Mouse (Mus musculus): ENCODE results near the gene Tbl2. TPM values are rescaled to one million over a fixed set of nuclear protein-coding genes. Genes with fewer than 3 reads are reported as not detected.
A peak's percentile ranks its signal among the peaks of the same experiment; 100 is the strongest.

Tbl2 gene
- polyA plus RNA-seq (2016; fragmentation: Nextera tagmentation; extraction: Ambion mirVana) = 23.6 and 23.8 TPM in 2 replicates

DNA sequence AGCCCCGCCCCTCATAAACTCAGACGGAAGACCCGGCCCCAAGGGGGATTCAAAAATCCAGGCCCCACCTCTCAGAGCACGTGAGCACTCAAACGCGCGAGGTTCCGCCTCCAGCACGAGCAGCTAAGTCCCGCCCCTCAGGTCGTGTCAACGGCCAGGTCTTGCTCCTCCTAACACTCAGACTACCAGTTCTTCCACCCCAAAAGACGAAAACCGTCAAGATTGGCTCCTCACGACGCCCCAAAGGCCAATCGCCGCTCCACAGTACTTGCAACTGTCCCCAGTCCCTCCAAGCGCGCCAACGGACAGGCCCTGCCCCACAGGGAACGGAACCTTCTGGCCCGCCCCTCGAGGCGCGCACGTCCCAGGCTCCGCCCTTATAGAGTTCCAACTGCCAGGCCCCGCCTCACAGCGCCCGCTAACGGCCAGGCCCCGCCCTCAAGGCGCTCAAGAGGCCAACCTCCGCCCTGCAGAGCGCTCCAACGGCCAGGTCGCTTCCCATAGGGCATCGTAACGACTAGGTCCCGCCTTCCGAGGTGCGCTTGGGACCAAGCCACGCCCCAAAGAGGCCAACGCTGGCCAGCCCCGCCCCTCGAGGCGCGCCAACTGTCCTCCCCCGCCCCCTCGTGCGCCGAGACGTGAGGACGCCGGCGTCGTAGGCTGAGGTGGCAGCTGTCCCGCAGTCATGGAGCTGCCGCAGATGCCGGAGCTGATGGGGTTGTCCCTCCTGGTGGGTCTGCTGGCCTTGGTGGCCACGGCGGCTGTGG lies at the start of gene Tbl2:
Gene Tbl2, plus strand, starts transcription at position 605 of the 767 bp plus-strand sequence.
- under 1% methylated on average over 63 of the region's 63 CpGs for WGBS
- ATAC-seq (ENCODE audit: low FRiP score, low read depth) = peak; percentile 97
- no peaks in the 10 kb centered on the region for H3K27me3 ChIP-seq (replicated peaks)

DNA sequence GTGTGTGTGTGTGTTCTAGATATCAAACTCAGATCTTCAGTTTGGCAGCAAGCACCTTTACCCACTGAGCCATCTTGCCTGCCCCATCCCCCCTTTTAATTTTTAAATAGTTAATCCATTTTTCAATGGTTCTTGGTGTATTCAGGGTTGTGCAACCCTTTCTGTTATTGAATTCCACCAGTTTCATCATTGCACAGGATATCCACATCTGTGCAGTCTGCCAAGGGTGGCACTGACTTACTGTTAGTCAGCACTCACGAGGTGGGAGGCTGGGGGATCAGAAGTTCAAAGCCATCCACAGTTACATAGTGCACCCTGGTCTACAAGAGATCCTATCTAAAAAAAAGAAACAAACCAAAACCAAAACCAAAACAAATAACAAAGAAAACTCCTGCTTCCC lies 48.5 kb upstream of the Tbl2 start:
- Histone ChIP-seq H3K9ac (no peak overlapping the region), H3K27me3 (replicated peaks) (0 out of 2 replicates have a peak, but pooled peaks cover 11% of the 10 kb centered on the region), H3K9me3 (no peaks in the 10 kb centered on the region), H3K4me3 (no peak overlapping the region), H3K27ac (no peak overlapping the region), H3K36me3 (no peaks in the 10 kb centered on the region), H3K4me2 (replicated peaks) (no peak overlapping the region), H3K4me1 (no peaks in the 10 kb centered on the region)
- 77% methylated on average over 1 of the region's 1 CpGs for WGBS
- no peak for ATAC-seq (ENCODE audit: low FRiP score, low read depth)

More for the DNA sequence above, at the start of gene Tbl2:
- Histone ChIP-seq H3K36me3 (peaks cover 8% of the 10 kb centered on the region), H3K27ac (peak within 1 kb of the TSS; percentile 64), H3K4me1 (0 out of 2 replicates have a peak, but pooled peaks cover 3% of the 10 kb centered on the region), H3K4me3 (peak within 1 kb of the TSS; percentile 74), H3K4me2 (replicated peaks) (peak within 1 kb of the TSS; percentile 65), H3K9me3 (no peaks in the 10 kb centered on the region), H3K9ac (peak within 1 kb of the TSS; percentile 72)

DNA sequence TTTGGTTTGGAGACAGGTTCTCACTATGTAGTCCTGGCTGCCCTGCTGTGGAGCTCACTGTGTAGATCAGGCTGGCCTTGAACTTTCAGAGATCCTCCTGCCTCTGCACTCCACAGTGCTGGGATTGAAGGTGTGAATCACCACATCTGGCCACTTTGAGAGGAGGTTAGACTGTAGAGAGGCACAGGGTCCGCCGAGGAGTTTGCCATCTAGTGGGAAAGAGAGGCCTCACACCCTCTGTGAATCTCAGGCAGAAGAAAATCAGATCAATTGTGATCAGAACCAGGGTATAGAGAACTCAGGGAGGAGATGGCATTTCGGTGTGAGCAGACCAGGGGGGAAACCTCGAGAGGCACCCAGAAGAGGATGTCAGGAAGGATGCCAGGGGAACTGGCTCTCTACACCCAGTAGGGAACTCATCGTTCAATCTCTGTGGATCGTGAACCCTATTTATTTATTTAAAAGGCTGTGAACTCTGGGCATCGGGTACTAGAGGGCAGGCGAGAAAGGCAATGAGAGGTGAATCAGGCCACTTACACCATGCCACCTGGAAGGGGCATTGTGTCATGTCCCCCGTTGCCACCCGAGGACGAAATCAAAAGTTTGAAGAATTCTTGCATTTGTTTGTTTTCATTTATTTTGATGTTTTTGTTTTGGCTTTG lies 45.3 kb upstream of the Tbl2 start:
- Histone ChIP-seq H3K9me3 (no peaks in the 10 kb centered on the region), H3K4me2 (replicated peaks) (no peak overlapping the region), H3K4me1 (peaks cover 15% of the 10 kb centered on the region), H3K27ac (no peak overlapping the region), H3K36me3 (no peaks in the 10 kb centered on the region), H3K9ac (no peak overlapping the region), H3K4me3 (no peak overlapping the region), H3K27me3 (replicated peaks) (peaks cover 38% of the 10 kb centered on the region)
- 68% methylated on average over 11 of the region's 11 CpGs for WGBS
- no peak for ATAC-seq (ENCODE audit: low FRiP score, low read depth)

DNA sequence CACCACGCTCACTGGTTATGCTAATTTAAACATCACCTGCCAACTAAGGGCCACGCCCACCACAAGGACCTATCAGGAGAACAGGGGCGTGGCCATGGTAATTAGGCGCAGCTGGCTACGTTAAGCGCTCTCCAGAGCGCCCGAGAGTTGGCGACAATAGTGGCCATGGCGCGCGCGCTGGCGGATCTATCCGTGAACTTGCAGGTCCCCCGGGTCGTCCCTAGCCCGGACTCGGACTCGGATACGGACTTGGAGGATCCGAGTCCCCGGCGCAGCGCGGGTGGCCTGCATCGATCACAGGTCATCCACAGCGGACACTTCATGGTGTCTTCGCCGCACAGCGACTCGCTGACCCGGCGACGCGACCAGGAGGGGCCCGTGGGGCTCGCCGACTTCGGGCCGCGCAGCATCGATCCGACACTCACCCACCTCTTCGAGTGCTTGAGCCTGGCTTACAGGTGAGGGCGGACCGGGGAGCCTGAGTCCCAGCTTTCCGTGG lies 42.6 kb upstream of the Tbl2 start:
- ATAC-seq (ENCODE audit: low FRiP score, low read depth) = peak; percentile 86
- under 1% methylated on average over 48 of the region's 48 CpGs for WGBS
- Histone ChIP-seq H3K4me2 (replicated peaks) (peak overlapping the region; percentile 88), H3K4me3 (peak overlapping the region; percentile 40), H3K36me3 (no peaks in the 10 kb centered on the region), H3K27me3 (replicated peaks) (peaks cover 53% of the 10 kb centered on the region), H3K9ac (0 out of 2 replicates have a peak overlapping the region, but pooled peaks have one; percentile 26), H3K9me3 (no peaks in the 10 kb centered on the region), H3K27ac (no peak overlapping the region), H3K4me1 (peaks cover 15% of the 10 kb centered on the region)

DNA sequence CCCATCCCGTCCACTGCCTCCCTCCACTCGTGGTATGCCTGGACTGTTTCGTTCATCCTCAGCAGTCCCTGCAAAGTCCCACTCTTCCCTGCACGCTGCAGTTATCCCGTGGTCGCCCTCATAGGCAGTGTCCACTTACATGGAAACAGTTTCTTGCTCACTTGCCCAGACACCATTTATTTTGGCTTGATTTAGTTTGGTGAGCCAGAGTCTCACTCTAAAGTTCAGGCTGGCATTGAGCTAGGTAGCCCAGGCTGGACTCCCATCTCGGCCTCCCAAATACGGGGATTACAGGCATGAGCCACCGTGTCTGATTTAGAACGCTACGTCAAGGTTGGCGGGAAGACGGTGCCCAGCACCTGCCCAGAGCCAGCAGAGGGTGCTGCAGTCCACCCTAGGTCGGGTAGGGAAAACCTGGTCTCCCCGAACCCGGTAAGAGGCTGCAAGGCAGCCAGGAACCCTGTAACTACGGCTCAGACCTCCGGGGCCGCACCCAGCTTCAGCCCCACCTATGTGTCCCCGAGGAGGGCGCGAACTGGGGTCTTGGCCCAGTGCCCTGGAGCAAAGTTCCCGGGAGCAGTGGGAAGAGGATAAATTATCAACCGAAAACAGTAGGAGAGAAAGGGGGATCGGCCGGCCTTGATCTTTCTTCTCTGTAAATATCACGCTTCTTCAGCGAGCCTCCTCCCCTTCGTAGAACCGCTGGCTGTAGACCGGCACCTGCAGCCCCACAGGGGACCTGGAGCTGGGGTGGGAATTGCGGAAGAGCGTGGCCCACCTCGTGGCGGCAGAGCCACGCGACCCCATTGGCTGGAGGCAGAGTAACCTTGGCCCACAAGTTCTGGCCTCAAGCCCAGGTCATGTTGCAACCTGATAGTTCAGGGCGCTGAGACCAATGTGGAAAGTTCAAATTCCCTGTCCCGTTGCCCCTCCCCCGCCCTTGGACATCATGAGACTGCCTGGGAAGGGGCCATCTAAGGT lies 41.6 kb upstream of the Tbl2 start:
- Histone ChIP-seq H3K9ac (no peak overlapping the region), H3K9me3 (no peaks in the 10 kb centered on the region), H3K4me2 (replicated peaks) (peak overlapping the region; percentile 88), H3K4me3 (peak overlapping the region; percentile 40; the same call in 1 of the 2 replicates), H3K27me3 (replicated peaks) (peaks cover 53% of the 10 kb centered on the region), H3K4me1 (peaks cover 15% of the 10 kb centered on the region), H3K27ac (no peak overlapping the region), H3K36me3 (no peaks in the 10 kb centered on the region)
- 11% methylated on average over 40 of the region's 40 CpGs for WGBS
- ATAC-seq (ENCODE audit: low FRiP score, low read depth) = peak; percentile 25; the same call in 1 of the 2 replicates

DNA sequence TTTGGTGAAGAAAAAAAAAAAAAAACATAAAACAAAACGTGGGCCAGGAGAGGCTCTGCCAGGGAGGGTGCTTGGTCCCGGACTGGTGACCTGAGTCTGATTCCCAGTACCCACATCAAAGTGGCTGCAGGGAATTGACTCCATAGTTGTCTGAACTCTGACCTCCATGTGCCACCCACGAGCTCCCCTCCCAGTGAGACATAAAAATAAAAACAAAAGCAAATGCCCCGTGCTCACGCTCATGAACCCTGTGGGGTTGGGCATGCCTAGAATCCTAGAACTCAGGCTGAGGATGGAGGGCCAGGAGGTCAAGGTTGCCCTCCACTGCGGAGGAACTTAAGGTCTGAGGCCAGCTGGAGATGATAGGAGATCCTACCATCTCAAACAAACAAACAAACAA lies 40.4 kb upstream of the Tbl2 start:
- no peak overlapping the region for H3K4me3 ChIP-seq
- H3K36me3 ChIP-seq = no peaks in the 10 kb centered on the region
- H3K27me3 ChIP-seq (replicated peaks) = peaks cover 53% of the 10 kb centered on the region
- no peak overlapping the region for H3K9ac ChIP-seq
- H3K4me2 ChIP-seq (replicated peaks) = no peak overlapping the region
- H3K27ac ChIP-seq = no peak overlapping the region
- ATAC-seq (ENCODE audit: low FRiP score, low read depth) = no peak
- H3K9me3 ChIP-seq = no peaks in the 10 kb centered on the region
- peaks cover 15% of the 10 kb centered on the region for H3K4me1 ChIP-seq
- WGBS = 59% methylated on average over 6 of the region's 6 CpGs

DNA sequence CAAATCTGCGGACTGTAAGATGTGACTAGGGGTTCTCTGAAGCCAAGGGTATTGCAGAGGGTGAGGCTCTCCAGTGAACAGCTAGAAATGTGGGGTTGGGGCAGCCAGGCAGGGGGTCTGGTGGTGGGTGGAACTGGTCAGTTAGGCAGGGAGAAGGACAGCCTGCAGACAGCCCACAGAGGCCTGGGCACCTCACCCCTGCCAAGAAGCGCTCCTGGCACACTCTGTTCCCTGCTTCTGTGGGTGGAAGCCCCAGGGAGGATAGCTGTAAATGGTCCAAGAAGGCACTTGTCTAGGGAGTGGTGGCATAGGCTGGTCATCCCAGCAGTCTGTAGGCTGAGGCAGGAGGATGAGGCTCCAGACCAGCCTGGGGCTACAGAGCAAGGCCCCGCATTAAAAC lies 40.0 kb upstream of the Tbl2 start:
- Histone ChIP-seq H3K27me3 (replicated peaks) (peaks cover 53% of the 10 kb centered on the region), H3K4me1 (peaks cover 15% of the 10 kb centered on the region), H3K27ac (no peak overlapping the region), H3K9me3 (no peaks in the 10 kb centered on the region), H3K9ac (no peak overlapping the region), H3K4me2 (replicated peaks) (no peak overlapping the region), H3K4me3 (no peak overlapping the region), H3K36me3 (no peaks in the 10 kb centered on the region)
- 97% methylated on average over 3 of the region's 3 CpGs for WGBS
- ATAC-seq (ENCODE audit: low FRiP score, low read depth) = no peak

DNA sequence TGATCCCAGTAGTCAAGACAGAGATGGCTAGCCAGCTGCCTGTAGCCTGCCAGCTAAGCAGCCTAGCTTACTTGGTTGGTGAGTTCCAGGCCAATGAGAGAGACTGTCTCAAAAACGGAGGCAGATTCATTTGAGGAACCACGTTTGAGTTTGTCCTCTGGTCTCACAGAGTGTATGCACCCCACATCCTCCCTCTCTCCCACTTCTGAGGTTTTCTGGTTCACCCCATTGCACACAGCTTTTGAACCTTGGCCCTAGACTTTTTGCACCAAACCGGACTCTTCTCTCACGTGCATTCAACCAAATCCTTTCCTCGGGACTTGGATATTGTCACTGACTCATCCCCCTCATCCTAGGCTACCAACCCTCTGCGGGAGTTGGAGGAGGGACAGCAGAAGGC lies 39.5 kb upstream of the Tbl2 start:
- Histone ChIP-seq H3K27me3 (replicated peaks) (peaks cover 50% of the 10 kb centered on the region), H3K4me1 (peaks cover 15% of the 10 kb centered on the region)

DNA sequence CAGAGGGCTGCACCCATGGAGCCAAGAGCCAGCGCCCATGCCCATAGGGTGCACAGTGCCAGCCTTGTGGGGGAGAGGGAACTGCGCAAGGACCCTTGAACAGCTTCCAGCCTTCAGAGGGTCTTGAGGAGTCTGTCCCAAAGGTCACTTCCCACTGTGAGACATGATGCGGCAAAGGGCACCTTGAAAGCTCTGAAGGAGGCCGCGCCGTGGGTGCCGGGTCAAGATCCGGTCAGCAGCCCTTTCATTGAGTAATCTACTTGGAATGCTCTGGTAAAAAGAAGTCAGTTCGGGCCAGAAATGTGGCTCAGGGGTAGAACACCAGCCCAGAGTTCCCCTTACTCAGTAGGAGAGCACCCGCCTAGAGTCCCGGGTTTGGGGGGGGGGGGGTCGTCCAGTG lies 35.7 kb upstream of the Tbl2 start:
- H3K27me3 ChIP-seq (replicated peaks) = peaks cover 19% of the 10 kb centered on the region
- no peaks in the 10 kb centered on the region for H3K4me1 ChIP-seq
- H3K27ac ChIP-seq = no peak overlapping the region
- H3K9ac ChIP-seq = no peak overlapping the region
- 89% methylated on average over 12 of the region's 12 CpGs for WGBS
- H3K4me3 ChIP-seq = no peak overlapping the region
- H3K36me3 ChIP-seq = no peaks in the 10 kb centered on the region
- H3K4me2 ChIP-seq (replicated peaks) = no peak overlapping the region
- no peak for ATAC-seq (ENCODE audit: low FRiP score, low read depth)
- H3K9me3 ChIP-seq = no peaks in the 10 kb centered on the region

More for the DNA sequence above, 39.5 kb upstream of the Tbl2 start:
- H3K4me2 ChIP-seq (replicated peaks) = no peak overlapping the region
- H3K4me3 ChIP-seq = no peak overlapping the region
- 78% methylated on average over 6 of the region's 6 CpGs for WGBS
- no peaks in the 10 kb centered on the region for H3K9me3 ChIP-seq
- H3K36me3 ChIP-seq = no peaks in the 10 kb centered on the region
- no peak overlapping the region for H3K9ac ChIP-seq
- H3K27ac ChIP-seq = no peak overlapping the region
- ATAC-seq (ENCODE audit: low FRiP score, low read depth) = no peak

DNA sequence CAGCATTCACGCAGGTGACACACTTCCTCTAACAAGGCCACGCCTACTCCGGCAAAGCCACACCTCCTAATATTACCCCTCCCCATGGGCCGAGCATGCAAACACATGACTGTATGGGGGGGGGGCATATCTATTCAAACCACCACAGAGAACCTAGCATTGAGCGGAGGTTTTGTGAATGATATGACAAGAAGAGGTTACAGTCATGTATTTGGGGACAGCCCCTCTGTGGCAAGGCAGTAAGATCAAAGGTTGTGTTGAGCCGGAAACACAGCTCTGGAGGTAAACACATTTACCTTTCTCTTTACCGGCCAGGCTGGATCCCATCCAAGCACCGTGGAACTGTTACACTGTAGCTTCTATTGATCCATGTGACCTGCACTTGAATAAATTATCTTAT lies 34.2 kb upstream of the Tbl2 start:
- 89% methylated on average over 8 of the region's 8 CpGs for WGBS
- no peak for ATAC-seq (ENCODE audit: low FRiP score, low read depth)
- no peak overlapping the region for H3K27ac ChIP-seq
- no peak overlapping the region for H3K4me3 ChIP-seq
- H3K9me3 ChIP-seq = no peaks in the 10 kb centered on the region
- no peaks in the 10 kb centered on the region for H3K4me1 ChIP-seq
- H3K4me2 ChIP-seq (replicated peaks) = no peak overlapping the region
- peaks cover 5% of the 10 kb centered on the region; the same call in 1 of the 2 replicates for H3K27me3 ChIP-seq (replicated peaks)
- H3K9ac ChIP-seq = no peak overlapping the region
- H3K36me3 ChIP-seq = no peaks in the 10 kb centered on the region

DNA sequence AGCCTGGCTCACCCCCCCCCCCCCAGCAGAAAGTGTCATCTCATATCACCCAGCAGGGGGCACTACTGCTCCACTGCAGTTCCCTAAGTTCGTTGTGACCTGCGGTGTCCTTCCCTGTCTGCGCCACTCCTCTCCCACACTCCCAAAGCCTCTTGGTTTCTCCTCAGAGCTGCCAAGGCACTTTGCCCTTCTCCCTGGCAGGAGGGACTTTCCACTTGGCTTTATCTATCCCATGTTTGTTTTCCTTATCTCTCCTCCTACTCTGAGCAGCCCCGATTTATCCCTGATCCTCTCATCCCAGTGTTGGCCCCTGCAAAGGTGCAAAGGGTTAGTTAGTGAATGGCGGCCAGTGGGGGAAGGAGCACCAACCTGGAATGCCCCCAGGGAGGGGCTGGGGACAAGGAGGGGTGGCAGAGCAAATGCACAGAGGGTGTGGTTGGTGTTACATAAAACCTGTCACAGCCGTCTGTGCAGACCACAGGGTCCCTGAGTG lies 30.8 kb upstream of the Tbl2 start:
- no peak overlapping the region for H3K4me2 ChIP-seq (replicated peaks)
- no peak overlapping the region for H3K9ac ChIP-seq
- H3K4me3 ChIP-seq = no peak overlapping the region
- 24% methylated on average over 6 of the region's 6 CpGs for WGBS
- no peaks in the 10 kb centered on the region for H3K9me3 ChIP-seq
- H3K4me1 ChIP-seq = no peaks in the 10 kb centered on the region
- H3K27ac ChIP-seq = no peak overlapping the region
- 0 out of 2 replicates have a peak, but pooled peaks cover 5% of the 10 kb centered on the region for H3K27me3 ChIP-seq (replicated peaks)
- no peak for ATAC-seq (ENCODE audit: low FRiP score, low read depth)
- H3K36me3 ChIP-seq = no peaks in the 10 kb centered on the region

Data from neural tube, embryonic 12.5 days (tissue).